Comparison of ENCODE assay signal across 26 mouse cellular contexts in the genomic region with DNA sequence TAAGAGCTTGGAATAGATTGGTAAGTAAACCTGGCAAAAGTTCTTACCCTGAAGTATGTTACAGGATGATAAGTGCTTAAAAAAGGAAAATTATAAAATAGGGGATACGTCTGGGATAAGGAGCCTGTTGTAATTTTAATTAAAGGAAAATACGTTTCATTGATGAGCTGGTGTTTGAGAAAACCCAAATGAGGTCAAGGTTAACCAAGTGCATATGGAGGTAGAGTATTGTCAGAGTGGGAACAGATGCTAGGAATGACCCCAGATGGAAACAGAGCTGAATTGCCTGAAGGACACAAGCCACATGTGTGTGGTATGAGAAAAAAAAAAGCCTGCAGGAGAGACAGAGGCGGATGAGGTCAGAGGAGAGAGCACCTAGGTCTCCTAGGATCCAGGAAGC.
"Had no signal": no experiment of that assay in that cellular context is flagged by ENCODE, and none has a peak within 500 bp of the region (broad histone marks: within the 10 kb centered on the region; RNA-seq: fewer than 3 reads in every experiment).

No protein-coding gene starts in this region.

- H3K27me3 ChIP-seq: limb, embryonic 12.5 days; limb, embryonic 15.5 days; midbrain, embryonic 12.5 days; neural tube, embryonic 13.5 days; stomach, embryonic 15.5 days had no signal

- H3K4me2 ChIP-seq: limb, embryonic 12.5 days; limb, embryonic 15.5 days; liver, embryonic 11.5 days; lung, embryonic 14.5 days; midbrain, embryonic 12.5 days; neural tube, embryonic 13.5 days; stomach, embryonic 15.5 days had no signal

- H3K36me3 ChIP-seq: limb, embryonic 12.5 days; limb, embryonic 15.5 days; midbrain, embryonic 12.5 days; neural tube, embryonic 13.5 days; stomach, embryonic 15.5 days had no signal

- ATAC-seq: liver, postnatal 0 days; lung, postnatal 0 days; midbrain, embryonic 16.5 days had no signal

- H3K9ac ChIP-seq: limb, embryonic 12.5 days; limb, embryonic 15.5 days; liver, embryonic 14.5 days; liver, postnatal 0 days; lung, embryonic 14.5 days; midbrain, embryonic 12.5 days; neural tube, embryonic 13.5 days; stomach, embryonic 15.5 days had no signal

- H3K4me3 ChIP-seq: layer of hippocampus, adult 2 months; left cerebral cortex, adult 2 months; limb, embryonic 12.5 days; limb, embryonic 15.5 days; midbrain, embryonic 12.5 days; myocyte; neural tube, embryonic 13.5 days; stomach, embryonic 15.5 days had no signal

- H3K27ac ChIP-seq: layer of hippocampus, adult 2 months; left cerebral cortex, adult 2 months; limb, embryonic 12.5 days; limb, embryonic 15.5 days; liver, embryonic 14.5 days; macrophage; midbrain, embryonic 12.5 days; neural tube, embryonic 13.5 days; stomach, embryonic 15.5 days had no signal

- DNase-seq: kidney, adult 11 months; kidney, adult 8-10 months; kidney, postnatal 25 days; layer of hippocampus, adult 9-11 months; layer of hippocampus, postnatal 36 days; liver, postnatal 0 days; lung, embryonic 14.5 days; retina, postnatal 1 day; right cerebral cortex, postnatal 25 days; spleen, adult 18-20 months; thymus, adult 18-20 months; thymus, postnatal 14 days; thymus, postnatal 4 days had no signal

- H3K4me1 ChIP-seq: limb, embryonic 12.5 days; limb, embryonic 15.5 days; midbrain, embryonic 12.5 days; neural tube, embryonic 13.5 days; stomach, embryonic 15.5 days had no signal

- H3K9me3 ChIP-seq: limb, embryonic 12.5 days; limb, embryonic 15.5 days; midbrain, embryonic 12.5 days; stomach, embryonic 15.5 days had no signal
